Mouse (Mus musculus): Measurements from ENCODE around the gene Atp5d. TPM values are rescaled to one million over a fixed set of nuclear protein-coding genes. Genes with fewer than 3 reads are reported as not detected.

The Atp5d gene
- polyA plus RNA-seq, 1 experiment from 2014 or later: 355 TPM

- DNase-seq (ENCODE audit: low spot score, missing footprints) (no peak), ATAC-seq (ENCODE audit: low FRiP score) (no peak)
- no peaks in the 10 kb centered on the region for H3K9me3 ChIP-seq (ENCODE audit: control insufficient read depth, low read length)
- no peak overlapping the region for H3K4me2 ChIP-seq
- H3K4me3 ChIP-seq (ENCODE audit: low read depth, low read length): no peak overlapping the region
- no peak overlapping the region for H3K27ac ChIP-seq (ENCODE audit: low read depth, low read length)
- WGBS: 69% methylated on average over 11 of the region's 11 CpGs
- no peaks in the 10 kb centered on the region for H3K36me3 ChIP-seq (ENCODE audit: control insufficient read depth, insufficient read depth, low read length)
- peaks cover 11% of the 10 kb centered on the region; the same call in 1 of the 2 replicates for H3K4me1 ChIP-seq (ENCODE audit: control insufficient read depth, insufficient read depth, low read length)
- no peaks in the 10 kb centered on the region for H3K27me3 ChIP-seq (ENCODE audit: control insufficient read depth, insufficient read depth, low read length)
- no peak overlapping the region for H3K9ac ChIP-seq (ENCODE audit: low read length)
Observed at GRCm38 (mm10) chr10:80100982-80101381, 37.5 kb upstream of the Atp5d start.

- Histone ChIP-seq H3K27ac (ENCODE audit: low read depth, low read length) (0 out of 2 replicates have a peak overlapping the region, but pooled peaks have one; percentile 8), H3K9me3 (ENCODE audit: control insufficient read depth, low read length) (no peaks in the 10 kb centered on the region), H3K9ac (ENCODE audit: low read length) (peak overlapping the region; percentile 91), H3K27me3 (ENCODE audit: control insufficient read depth, insufficient read depth, low read length) (no peaks in the 10 kb centered on the region), H3K4me1 (ENCODE audit: control insufficient read depth, insufficient read depth, low read length) (peaks cover 8% of the 10 kb centered on the region; the same call in 1 of the 2 replicates), H3K4me3 (ENCODE audit: low read depth, low read length) (peak overlapping the region; percentile 95), H3K36me3 (ENCODE audit: control insufficient read depth, insufficient read depth, low read length) (no peaks in the 10 kb centered on the region), H3K4me2 (peak overlapping the region; percentile 60)
- ATAC-seq (ENCODE audit: low FRiP score) (peak; percentile 92), DNase-seq (ENCODE audit: low spot score, missing footprints) (peak; percentile 99)
- 0% methylated on average over 56 of the region's 59 CpGs for WGBS
Observed at GRCm38 (mm10) chr10:80102216-80102915, 36.1 kb upstream of the Atp5d start.

GRCm38 (mm10) chr10:80103032-80103431, 35.4 kb upstream of the Atp5d start:
- Histone ChIP-seq H3K4me1 (ENCODE audit: control insufficient read depth, insufficient read depth, low read length) (peaks cover 8% of the 10 kb centered on the region; the same call in 1 of the 2 replicates), H3K27me3 (ENCODE audit: control insufficient read depth, insufficient read depth, low read length) (no peaks in the 10 kb centered on the region), H3K27ac (ENCODE audit: low read depth, low read length) (no peak overlapping the region), H3K9ac (ENCODE audit: low read length) (peak overlapping the region; percentile 91), H3K4me2 (peak overlapping the region; percentile 60; the same call in 1 of the 2 replicates), H3K4me3 (ENCODE audit: low read depth, low read length) (no peak overlapping the region), H3K9me3 (ENCODE audit: control insufficient read depth, low read length) (no peaks in the 10 kb centered on the region), H3K36me3 (ENCODE audit: control insufficient read depth, insufficient read depth, low read length) (no peaks in the 10 kb centered on the region)
- 76% methylated on average over 2 of the region's 2 CpGs for WGBS
- 0 out of 2 replicates have a peak, but pooled peaks have one; percentile 8 for ATAC-seq (ENCODE audit: low FRiP score)
- DNase-seq (ENCODE audit: low spot score, missing footprints): no peak

- WGBS: 77% methylated on average over 3 of the region's 3 CpGs
- peaks cover 8% of the 10 kb centered on the region; the same call in 1 of the 2 replicates for H3K4me1 ChIP-seq (ENCODE audit: control insufficient read depth, insufficient read depth, low read length)
- H3K36me3 ChIP-seq (ENCODE audit: control insufficient read depth, insufficient read depth, low read length): no peaks in the 10 kb centered on the region
- H3K4me2 ChIP-seq: no peak overlapping the region
- no peaks in the 10 kb centered on the region for H3K9me3 ChIP-seq (ENCODE audit: control insufficient read depth, low read length)
- ATAC-seq (ENCODE audit: low FRiP score) (no peak), DNase-seq (ENCODE audit: low spot score, missing footprints) (no peak)
- H3K4me3 ChIP-seq (ENCODE audit: low read depth, low read length): no peak overlapping the region
- H3K27me3 ChIP-seq (ENCODE audit: control insufficient read depth, insufficient read depth, low read length): no peaks in the 10 kb centered on the region
- H3K9ac ChIP-seq (ENCODE audit: low read length): no peak overlapping the region
- H3K27ac ChIP-seq (ENCODE audit: low read depth, low read length): no peak overlapping the region
Observed at GRCm38 (mm10) chr10:80104181-80104580, 34.3 kb upstream of the Atp5d start.

GRCm38 (mm10) chr10:80105460-80105859, 33.0 kb upstream of the Atp5d start, which contains the start of gene Sbno2:
Gene Sbno2 (minus strand): TSS chr10:80105571.
- no peaks in the 10 kb centered on the region for H3K27me3 ChIP-seq (ENCODE audit: control insufficient read depth, insufficient read depth, low read length)
- ATAC-seq (ENCODE audit: low FRiP score) (no peak), DNase-seq (ENCODE audit: low spot score, missing footprints) (no peak)
- no peaks in the 10 kb centered on the region for H3K9me3 ChIP-seq (ENCODE audit: control insufficient read depth, low read length)
- H3K4me2 ChIP-seq: no peak within 1 kb of the TSS
- no peaks in the 10 kb centered on the region for H3K36me3 ChIP-seq (ENCODE audit: control insufficient read depth, insufficient read depth, low read length)
- H3K9ac ChIP-seq (ENCODE audit: low read length): no peak within 1 kb of the TSS
- peaks cover 8% of the 10 kb centered on the region; the same call in 1 of the 2 replicates for H3K4me1 ChIP-seq (ENCODE audit: control insufficient read depth, insufficient read depth, low read length)
- WGBS: 68% methylated on average over 5 of the region's 5 CpGs
- no peak within 1 kb of the TSS for H3K27ac ChIP-seq (ENCODE audit: low read depth, low read length)
- no peak within 1 kb of the TSS for H3K4me3 ChIP-seq (ENCODE audit: low read depth, low read length)

- 80% methylated on average over 5 of the region's 5 CpGs for WGBS
- Histone ChIP-seq H3K27ac (ENCODE audit: low read depth, low read length) (no peak overlapping the region), H3K4me3 (ENCODE audit: low read depth, low read length) (no peak overlapping the region), H3K27me3 (ENCODE audit: control insufficient read depth, insufficient read depth, low read length) (no peaks in the 10 kb centered on the region), H3K36me3 (ENCODE audit: control insufficient read depth, insufficient read depth, low read length) (no peaks in the 10 kb centered on the region), H3K9me3 (ENCODE audit: control insufficient read depth, low read length) (no peaks in the 10 kb centered on the region), H3K4me2 (no peak overlapping the region), H3K9ac (ENCODE audit: low read length) (no peak overlapping the region), H3K4me1 (ENCODE audit: control insufficient read depth, insufficient read depth, low read length) (peaks cover 8% of the 10 kb centered on the region; the same call in 1 of the 2 replicates)
- ATAC-seq (ENCODE audit: low FRiP score): no peak
- no peak for DNase-seq (ENCODE audit: low spot score, missing footprints)
Observed at GRCm38 (mm10) chr10:80105926-80106325, 32.5 kb upstream of the Atp5d start.

- H3K4me1 ChIP-seq (ENCODE audit: control insufficient read depth, insufficient read depth, low read length): 0 out of 2 replicates have a peak, but pooled peaks cover 2% of the 10 kb centered on the region
- H3K4me3 ChIP-seq (ENCODE audit: low read depth, low read length): no peak overlapping the region
- H3K4me2 ChIP-seq: no peak overlapping the region
- WGBS: 67% methylated on average over 6 of the region's 6 CpGs
- H3K27ac ChIP-seq (ENCODE audit: low read depth, low read length): no peak overlapping the region
- no peaks in the 10 kb centered on the region for H3K27me3 ChIP-seq (ENCODE audit: control insufficient read depth, insufficient read depth, low read length)
- ATAC-seq (ENCODE audit: low FRiP score): no peak
- H3K9me3 ChIP-seq (ENCODE audit: control insufficient read depth, low read length): no peaks in the 10 kb centered on the region
- DNase-seq (ENCODE audit: low spot score, missing footprints): no peak
- no peak overlapping the region for H3K9ac ChIP-seq (ENCODE audit: low read length)
- H3K36me3 ChIP-seq (ENCODE audit: control insufficient read depth, insufficient read depth, low read length): no peaks in the 10 kb centered on the region
Observed at GRCm38 (mm10) chr10:80107678-80108077, 30.8 kb upstream of the Atp5d start.

- 2% methylated on average over 27 of the region's 27 CpGs for WGBS
- Histone ChIP-seq H3K27me3 (ENCODE audit: control insufficient read depth, insufficient read depth, low read length) (no peaks in the 10 kb centered on the region), H3K36me3 (ENCODE audit: control insufficient read depth, insufficient read depth, low read length) (no peaks in the 10 kb centered on the region), H3K4me2 (peak overlapping the region; percentile 33), H3K9ac (ENCODE audit: low read length) (peak overlapping the region; percentile 1; the same call in 1 of the 2 replicates), H3K4me3 (ENCODE audit: low read depth, low read length) (peak overlapping the region; percentile 97), H3K4me1 (ENCODE audit: control insufficient read depth, insufficient read depth, low read length) (peaks cover 28% of the 10 kb centered on the region), H3K9me3 (ENCODE audit: control insufficient read depth, low read length) (no peaks in the 10 kb centered on the region), H3K27ac (ENCODE audit: low read depth, low read length) (peak overlapping the region; percentile 33; the same call in 1 of the 2 replicates)
- ATAC-seq (ENCODE audit: low FRiP score) (peak; percentile 54), DNase-seq (ENCODE audit: low spot score, missing footprints) (peak; percentile 99)
Observed at GRCm38 (mm10) chr10:80114341-80115284, 23.8 kb upstream of the Atp5d start.

Measured in midbrain, embryonic 11.5 days (tissue).